Mouse (Mus musculus) heart, embryonic 12.5 days (tissue): Measurements from ENCODE around the gene Lmtk3. TPM values are rescaled to one million over a fixed set of nuclear protein-coding genes. Genes with fewer than 3 reads are reported as not detected.

Source experiments
- ATAC-seq: fragments of 200-750 bp; cut with Nextera tagmentation; 2 replicates; pipeline ENCODE4 v1.8.0; 2017; ENCODE audit warnings: moderate TSS enrichment, moderate library complexity; ENCODE audit not compliant: insufficient number of reproducible peaks, low FRiP score
- H3K27ac ChIP-seq: fragments of 300-500 bp; sonication (generic); 2 replicates; pipeline ENCODE4 v1.5.1; 2016; ENCODE audit warnings: mild to moderate bottlenecking, moderate library complexity; ENCODE audit not compliant: poor library complexity, severe bottlenecking
- H3K27me3 ChIP-seq: fragments of 300-500 bp; sonication (generic); replicated peaks from 2 replicates; pipeline ENCODE4 v1.6.1; 2016; ENCODE audit warnings: mild to moderate bottlenecking, moderate library complexity
- H3K36me3 ChIP-seq: fragments of 300-500 bp; sonication (generic); 2 replicates; pipeline ENCODE4 v1.6.1; 2016; ENCODE audit warnings: mild to moderate bottlenecking, moderate library complexity
- H3K4me1 ChIP-seq: fragments of 300-500 bp; sonication (generic); replicated peaks from 2 replicates; pipeline ENCODE4 v1.6.1; 2016; ENCODE audit warnings: mild to moderate bottlenecking
- H3K4me2 ChIP-seq: fragments of 300-500 bp; sonication (generic); 2 replicates; pipeline ENCODE4 v1.6.1; 2016; ENCODE audit warnings: mild to moderate bottlenecking, moderate library complexity
- H3K4me3 ChIP-seq: fragments of 300-500 bp; sonication (generic); 2 replicates; pipeline ENCODE4 v1.5.1; 2016; ENCODE audit warnings: mild to moderate bottlenecking
- H3K9ac ChIP-seq: fragments of 300-500 bp; sonication (generic); 2 replicates; pipeline ENCODE4 v1.6.1; 2016; ENCODE audit warnings: mild to moderate bottlenecking, moderate library complexity
- H3K9me3 ChIP-seq: fragments of 300-500 bp; sonication (generic); replicated peaks from 2 replicates; pipeline ENCODE4 v1.6.1; 2016; ENCODE audit warnings: mild to moderate bottlenecking, moderate library complexity
- WGBS: fragments of 180-500 bp; shearing (Covaris S2); methylation state at CpG from one replicate; pipeline ENCODE4 v1.1.7; 2016; 5-methylcytosine and 5-hydroxymethylcytosine counted together
- polyA plus RNA-seq: library from polyadenylated mRNA; unstranded; fragments of >200 nt; fragmentation: Nextera tagmentation; extraction: Ambion mirVana; gene quantifications from 2 replicates; pipeline ENCODE4 v1.2.1, GENCODE M21; 2016

Gene Lmtk3
- polyA plus RNA-seq, 1 experiment from 2014 or later: 0.86 TPM

DNA sequence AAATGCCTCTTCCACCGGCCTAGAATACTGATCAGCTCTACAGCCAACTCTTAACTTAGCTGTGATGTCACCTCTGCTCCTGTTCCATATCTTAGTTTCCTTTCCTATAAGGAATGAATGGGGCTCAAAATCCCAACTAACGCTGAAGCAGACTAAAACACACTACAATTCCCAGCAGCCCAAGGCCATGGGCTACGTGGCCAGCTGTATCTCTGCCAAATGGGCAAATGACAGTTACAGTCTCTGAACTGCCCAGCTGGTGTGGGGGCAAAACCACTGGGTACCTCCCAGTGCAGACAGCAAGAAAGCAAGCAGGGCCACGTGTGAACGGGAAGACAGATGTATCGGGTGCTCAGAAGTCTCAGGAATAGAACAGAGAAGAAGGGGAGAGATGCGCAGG is 43.1 kb downstream of the Lmtk3 start:
- Histone ChIP-seq H3K9me3 (no peaks in the 10 kb centered on the region), H3K4me3 (no peak overlapping the region), H3K4me2 (no peak overlapping the region), H3K4me1 (peaks cover 10% of the 10 kb centered on the region), H3K9ac (no peak overlapping the region), H3K27me3 (peaks cover 6% of the 10 kb centered on the region), H3K36me3 (peaks cover 67% of the 10 kb centered on the region), H3K27ac (no peak overlapping the region)
- WGBS: 89% methylated on average over 7 of the region's 7 CpGs
- ATAC-seq: no peak

DNA sequence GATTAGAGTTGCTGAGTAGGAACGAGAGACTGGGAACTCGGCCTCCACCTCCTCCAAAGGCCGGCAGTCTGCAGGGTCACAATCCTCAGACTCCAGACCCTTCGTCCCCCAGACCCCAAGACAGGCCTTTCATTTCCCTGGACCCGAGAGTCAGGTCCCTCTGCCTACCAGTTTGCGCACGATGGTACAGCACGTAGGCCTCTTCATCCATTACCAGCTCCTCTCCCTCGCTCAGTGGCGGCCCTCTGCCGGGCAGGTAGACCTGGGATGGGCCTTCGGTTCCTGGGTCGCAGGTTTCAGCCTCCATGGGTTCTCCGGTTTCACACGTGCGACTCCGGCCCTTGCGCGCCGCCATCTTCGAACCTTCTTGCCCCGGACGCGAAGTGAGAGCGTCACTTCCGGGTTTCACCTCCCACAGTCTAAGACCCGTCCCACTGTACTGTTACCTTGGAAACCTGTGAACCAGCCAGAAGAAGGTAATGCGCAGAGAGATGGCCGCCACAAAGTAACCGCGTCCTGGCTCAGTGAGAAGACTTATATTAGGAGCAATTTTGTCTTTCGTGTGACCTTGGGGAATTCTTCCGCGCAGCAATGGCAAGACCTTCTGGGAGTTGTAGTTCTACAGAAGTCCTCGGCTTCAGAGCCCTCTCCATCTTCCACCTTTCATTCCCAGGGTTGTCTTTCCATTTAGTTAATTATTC is 47.0 kb downstream of the Lmtk3 start, which contains the start of gene Grwd1:
Gene Grwd1 (minus strand): TSS at position 518 of the 701 bp plus-strand sequence.
- Histone ChIP-seq H3K9me3 (no peaks in the 10 kb centered on the region), H3K4me1 (peaks cover 22% of the 10 kb centered on the region), H3K9ac (peak within 1 kb of the TSS; percentile 79), H3K27ac (no peak within 1 kb of the TSS; the same call in 1 of the 2 replicates), H3K27me3 (peaks cover 45% of the 10 kb centered on the region), H3K4me3 (peak within 1 kb of the TSS; percentile 89), H3K36me3 (peaks cover 38% of the 10 kb centered on the region), H3K4me2 (peak within 1 kb of the TSS; percentile 94)
- WGBS: under 1% methylated on average over 35 of the region's 35 CpGs
- peak; percentile 63 for ATAC-seq

DNA sequence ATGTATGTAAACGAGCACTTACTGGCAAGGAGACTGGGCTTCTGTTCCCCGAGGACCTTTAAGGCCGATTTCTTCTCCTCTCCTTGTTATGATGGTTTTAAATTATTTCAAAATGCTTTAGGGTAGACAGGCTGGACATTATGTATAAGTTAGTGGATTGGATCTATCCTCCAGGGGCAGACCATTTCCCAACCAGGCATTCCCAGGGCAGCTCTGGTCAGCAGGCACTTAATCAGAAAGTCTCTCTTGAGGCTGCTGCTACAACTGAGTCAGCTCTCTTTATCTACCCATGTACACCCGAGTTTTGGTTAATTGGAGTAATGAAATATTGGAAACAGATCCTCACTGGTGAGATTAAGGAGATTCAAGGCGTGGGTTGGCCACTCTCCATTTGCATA is 47.6 kb downstream of the Lmtk3 start:
- 17% methylated on average over 5 of the region's 5 CpGs for WGBS
- Histone ChIP-seq H3K36me3 (peaks cover 32% of the 10 kb centered on the region), H3K27me3 (peaks cover 49% of the 10 kb centered on the region), H3K9me3 (no peaks in the 10 kb centered on the region), H3K27ac (no peak overlapping the region), H3K4me3 (peak overlapping the region; percentile 89), H3K9ac (no peak overlapping the region), H3K4me1 (peaks cover 22% of the 10 kb centered on the region), H3K4me2 (peak overlapping the region; percentile 94)
- no peak for ATAC-seq

DNA sequence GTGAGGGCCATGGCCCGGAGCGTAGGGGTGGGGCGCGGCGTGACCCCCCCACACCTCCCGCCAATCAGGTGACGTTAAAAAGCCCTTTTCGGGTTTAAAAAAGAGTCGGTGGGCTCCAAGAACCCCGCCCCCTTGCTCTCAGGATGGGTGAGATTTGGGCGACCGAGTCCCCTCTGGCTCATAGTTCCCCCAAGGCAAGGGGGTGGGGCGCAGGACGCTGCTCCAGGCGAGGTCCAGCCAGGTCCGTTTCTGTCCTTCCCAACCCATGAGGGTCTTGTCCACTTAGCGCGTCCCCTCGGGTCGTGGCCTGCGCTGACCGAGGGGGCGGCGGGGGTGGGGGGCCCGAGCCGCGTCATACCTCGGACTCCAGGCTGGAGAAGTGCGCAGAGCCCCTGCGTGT is 48.9 kb downstream of the Lmtk3 start:
- no peak overlapping the region for H3K27ac ChIP-seq
- ATAC-seq: no peak
- peaks cover 22% of the 10 kb centered on the region for H3K4me1 ChIP-seq
- peaks cover 7% of the 10 kb centered on the region; the same call in 1 of the 2 replicates for H3K9me3 ChIP-seq
- WGBS: 9% methylated on average over 30 of the region's 30 CpGs
- H3K36me3 ChIP-seq: peaks cover 19% of the 10 kb centered on the region
- peaks cover 57% of the 10 kb centered on the region for H3K27me3 ChIP-seq
- H3K4me3 ChIP-seq: peak overlapping the region; percentile 52
- H3K9ac ChIP-seq: 0 out of 2 replicates have a peak overlapping the region, but pooled peaks have one; percentile 0
- peak overlapping the region; percentile 69 for H3K4me2 ChIP-seq

DNA sequence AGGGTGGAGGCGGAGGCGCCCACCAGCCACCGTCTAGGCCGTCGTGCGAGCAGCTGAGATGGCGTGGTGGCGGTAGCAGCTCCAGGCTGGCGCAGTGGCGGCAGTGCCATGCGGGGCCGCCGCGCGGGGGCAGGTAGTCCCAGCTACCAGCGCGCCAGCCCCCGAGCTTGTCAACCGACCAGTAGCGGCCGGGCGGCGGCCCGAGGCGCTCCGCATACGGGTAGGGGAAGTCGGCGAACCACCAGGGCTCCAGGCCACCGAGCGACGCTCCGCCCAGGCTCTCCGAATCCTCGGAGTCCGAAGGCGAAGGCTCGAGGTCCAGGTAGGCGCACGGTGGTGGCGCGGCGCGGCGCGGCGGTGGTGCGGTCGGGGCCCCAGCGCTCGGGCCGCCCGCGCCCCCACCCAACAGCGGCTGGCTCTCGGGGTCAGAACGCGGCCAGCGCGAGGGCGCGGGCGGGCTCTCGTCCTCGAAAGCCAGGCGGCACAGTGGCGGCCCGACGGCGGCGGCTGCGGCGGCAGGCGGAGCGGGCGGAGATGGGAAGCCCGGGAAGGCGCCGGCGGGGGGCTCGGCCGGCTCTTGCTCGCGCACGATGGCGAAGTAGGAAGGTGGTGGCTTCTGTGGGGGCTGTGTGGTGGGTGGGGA is 49.7 kb downstream of the Lmtk3 start:
- Histone ChIP-seq H3K4me2 (peak overlapping the region; percentile 69), H3K4me3 (peak overlapping the region; percentile 52), H3K36me3 (peaks cover 11% of the 10 kb centered on the region), H3K4me1 (peaks cover 22% of the 10 kb centered on the region), H3K27me3 (peaks cover 61% of the 10 kb centered on the region), H3K27ac (no peak overlapping the region), H3K9ac (peak overlapping the region; percentile 0; the same call in 1 of the 2 replicates), H3K9me3 (peaks cover 7% of the 10 kb centered on the region; the same call in 1 of the 2 replicates)
- WGBS: 4% methylated on average over 78 of the region's 86 CpGs
- ATAC-seq: 0 out of 2 replicates have a peak, but pooled peaks have one; percentile 3

DNA sequence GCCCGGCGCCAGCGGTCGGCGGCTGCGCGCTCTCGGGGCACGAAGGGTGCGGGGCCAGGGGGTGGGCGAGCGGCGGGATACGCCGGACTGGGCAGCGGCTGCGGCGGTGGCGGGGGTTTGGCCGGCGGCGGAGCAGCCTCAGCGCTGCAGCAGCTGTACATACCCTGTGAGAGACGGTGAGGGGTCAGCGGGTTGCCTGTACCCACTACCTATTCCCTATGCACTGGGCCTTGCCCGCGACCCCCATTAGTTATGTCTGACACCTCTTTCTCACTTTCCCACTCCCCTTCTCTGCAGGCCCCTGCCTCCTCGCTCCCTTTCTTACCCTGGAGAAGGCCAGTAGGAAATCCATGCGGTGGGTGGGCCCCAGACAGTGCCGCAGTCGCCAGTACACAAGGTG is 50.4 kb downstream of the Lmtk3 start:
- 2% methylated on average over 26 of the region's 31 CpGs for WGBS
- Histone ChIP-seq H3K27me3 (peaks cover 61% of the 10 kb centered on the region), H3K4me3 (peak overlapping the region; percentile 52), H3K27ac (no peak overlapping the region), H3K9me3 (peaks cover 7% of the 10 kb centered on the region; the same call in 1 of the 2 replicates), H3K9ac (peak overlapping the region; percentile 35; the same call in 1 of the 2 replicates), H3K4me1 (peaks cover 22% of the 10 kb centered on the region), H3K36me3 (peaks cover 4% of the 10 kb centered on the region; the same call in 1 of the 2 replicates), H3K4me2 (peak overlapping the region; percentile 69)
- ATAC-seq: no peak

DNA sequence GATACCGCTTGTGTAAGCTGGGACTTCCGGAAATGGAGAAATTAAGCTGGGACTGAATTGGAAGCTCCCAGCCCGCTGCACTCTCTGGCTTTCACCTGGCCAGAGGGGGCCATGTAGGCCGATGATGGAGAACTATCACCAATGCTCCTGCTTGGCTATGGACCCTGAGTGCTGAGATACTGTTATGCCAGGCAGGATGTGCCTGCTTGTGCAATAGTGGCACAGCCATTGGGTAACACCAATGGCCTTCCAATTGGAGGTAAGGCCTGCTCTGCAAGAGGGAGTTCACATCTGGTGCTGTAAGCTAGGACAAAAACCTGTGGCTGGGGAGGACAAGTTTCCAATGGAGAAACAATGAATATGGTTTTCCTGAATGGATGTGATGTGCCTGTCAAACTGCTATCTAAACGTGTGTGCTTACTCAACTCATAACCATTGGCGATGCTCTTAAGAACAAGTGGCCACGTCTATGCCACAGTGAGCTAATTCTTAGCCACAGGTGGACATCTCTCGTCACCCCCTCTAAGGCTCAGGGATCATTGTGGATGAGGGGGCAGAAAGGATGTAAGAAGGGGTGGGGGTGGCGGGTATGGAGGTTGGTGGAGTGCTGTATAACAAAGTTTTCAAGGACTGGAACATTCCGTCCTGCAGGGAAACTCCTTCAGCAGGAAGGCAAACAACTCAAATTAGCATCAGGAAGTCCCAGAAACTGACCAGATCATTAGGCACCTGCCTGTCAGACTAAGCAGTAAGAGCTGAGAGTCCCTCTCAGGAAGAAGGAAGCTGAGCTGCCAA is 59.6 kb downstream of the Lmtk3 start:
- Histone ChIP-seq H3K27me3 (peaks cover 54% of the 10 kb centered on the region), H3K4me3 (no peak overlapping the region), H3K9ac (no peak overlapping the region), H3K27ac (no peak overlapping the region), H3K36me3 (no peaks in the 10 kb centered on the region), H3K4me1 (no peaks in the 10 kb centered on the region), H3K9me3 (peaks cover 7% of the 10 kb centered on the region; the same call in 1 of the 2 replicates), H3K4me2 (no peak overlapping the region)
- no peak for ATAC-seq
- 78% methylated on average over 10 of the region's 10 CpGs for WGBS

DNA sequence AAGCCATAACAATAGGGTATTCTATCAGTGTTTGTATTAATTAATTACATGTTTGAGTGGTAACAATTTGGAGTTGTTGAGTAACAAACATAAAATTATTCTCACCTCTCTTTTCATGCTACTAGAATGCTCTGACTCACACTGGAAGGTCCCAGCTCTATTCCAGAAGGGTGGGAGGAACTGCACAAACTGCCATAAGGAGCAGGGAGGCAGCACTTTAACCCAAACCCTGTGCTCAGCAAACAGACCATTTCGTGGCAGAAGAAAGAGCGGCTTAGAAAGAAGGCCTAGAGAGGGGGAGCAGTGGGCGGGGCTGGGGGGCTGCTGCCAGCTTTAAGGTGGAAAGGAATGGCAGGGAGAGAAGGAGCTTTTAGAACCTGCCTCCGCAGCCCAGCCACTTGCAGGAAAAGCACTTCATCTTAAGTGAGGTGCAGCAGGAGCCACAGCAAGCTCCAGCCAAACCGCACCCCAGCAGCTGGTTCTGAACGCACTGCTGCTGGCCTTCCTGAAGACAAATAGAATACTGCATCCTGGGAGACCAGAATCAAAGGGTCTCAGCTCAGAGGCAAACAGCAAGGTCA is 65.0 kb downstream of the Lmtk3 start:
- Histone ChIP-seq H3K27me3 (peaks cover 42% of the 10 kb centered on the region), H3K4me3 (no peak overlapping the region), H3K4me2 (no peak overlapping the region), H3K4me1 (no peaks in the 10 kb centered on the region), H3K36me3 (no peaks in the 10 kb centered on the region), H3K9me3 (no peaks in the 10 kb centered on the region), H3K27ac (no peak overlapping the region), H3K9ac (no peak overlapping the region)
- WGBS: 30% methylated on average over 6 of the region's 6 CpGs
- ATAC-seq: no peak

DNA sequence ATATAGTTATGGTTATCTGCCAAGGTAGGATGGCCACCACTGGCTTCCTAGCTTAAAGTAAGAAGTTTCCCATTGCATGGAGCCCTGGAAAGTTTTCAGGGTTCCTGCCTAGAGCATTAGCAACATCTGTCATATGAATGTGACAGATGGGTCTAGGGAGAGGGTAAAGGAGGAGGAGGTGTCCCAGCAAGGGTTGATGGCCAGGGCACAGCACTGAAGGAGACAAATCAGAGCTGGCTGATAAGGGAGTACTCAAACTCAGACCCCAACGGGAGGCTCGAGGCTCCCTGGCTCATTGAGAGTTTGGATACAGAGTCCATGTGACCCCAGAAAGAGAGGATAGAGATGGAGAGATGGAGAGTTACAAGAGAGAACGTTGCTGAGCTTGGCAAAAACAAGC is 67.1 kb downstream of the Lmtk3 start:
- Histone ChIP-seq H3K27ac (no peak overlapping the region), H3K27me3 (peaks cover 43% of the 10 kb centered on the region), H3K9me3 (no peaks in the 10 kb centered on the region), H3K36me3 (no peaks in the 10 kb centered on the region), H3K9ac (no peak overlapping the region), H3K4me1 (no peaks in the 10 kb centered on the region), H3K4me3 (no peak overlapping the region), H3K4me2 (no peak overlapping the region)
- ATAC-seq: no peak
- WGBS: 44% methylated on average over 3 of the region's 3 CpGs

DNA sequence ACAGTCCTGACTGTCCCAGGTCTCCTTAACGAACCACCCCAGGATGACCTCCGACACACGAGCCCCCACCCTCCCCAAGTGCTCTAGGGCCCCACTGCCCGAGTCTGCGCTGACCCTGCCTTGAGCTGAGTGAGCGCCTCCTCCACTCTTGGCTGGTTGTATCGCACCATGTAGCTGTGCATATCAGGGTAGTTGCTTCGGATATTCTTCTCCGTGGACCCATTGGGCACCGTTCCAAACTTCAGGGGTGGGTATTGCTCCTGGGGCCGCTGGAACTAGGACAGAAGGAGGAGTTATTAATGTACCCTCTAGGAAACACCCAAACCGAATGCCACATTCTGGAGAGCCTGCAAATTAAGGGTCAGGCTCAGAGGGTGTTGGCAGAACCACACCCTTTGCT is 69.6 kb downstream of the Lmtk3 start:
- no peaks in the 10 kb centered on the region for H3K9me3 ChIP-seq
- no peak overlapping the region for H3K4me3 ChIP-seq
- peaks cover 60% of the 10 kb centered on the region for H3K27me3 ChIP-seq
- no peaks in the 10 kb centered on the region for H3K36me3 ChIP-seq
- no peak for ATAC-seq
- WGBS: 79% methylated on average over 12 of the region's 12 CpGs
- no peak overlapping the region for H3K9ac ChIP-seq
- H3K27ac ChIP-seq: no peak overlapping the region
- H3K4me1 ChIP-seq: peaks cover 15% of the 10 kb centered on the region
- H3K4me2 ChIP-seq: no peak overlapping the region
